ENCODE assay signal across 17 mouse cellular contexts in the genomic region with DNA sequence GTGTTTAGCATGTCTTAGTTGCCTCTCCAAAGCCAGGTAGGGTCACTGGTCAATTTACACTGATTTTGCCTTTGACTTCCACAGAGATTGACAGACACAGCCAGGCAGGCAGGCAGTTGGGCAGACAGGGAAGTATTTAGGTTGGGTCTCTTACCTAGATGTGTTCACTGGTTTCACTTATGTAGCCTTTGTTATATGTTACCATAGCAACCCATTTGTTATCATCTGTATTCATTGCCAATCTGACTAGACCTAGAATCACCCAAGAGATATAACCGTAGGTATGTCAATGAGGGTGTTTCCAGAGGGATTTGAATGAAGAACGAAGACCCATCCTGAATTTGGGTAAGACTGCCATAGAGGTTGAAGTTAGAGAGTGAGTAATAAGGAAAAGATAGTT.
"Had no signal": no experiment of that assay in that cellular context is flagged by ENCODE, and none has a peak within 500 bp of the region (broad histone marks: within the 10 kb centered on the region; RNA-seq: fewer than 3 reads in every experiment).

No protein-coding gene starts in this region.

- DNase-seq: kidney, adult 2 months; kidney, postnatal 25 days; layer of hippocampus, adult 9-11 months; liver, postnatal 0 days; lung, embryonic 14.5 days; right cerebral cortex, postnatal 4 days; thymus, adult 2 months; thymus, postnatal 14 days; thymus, postnatal 4 days had no signal

- H3K9ac ChIP-seq: liver, embryonic 14.5 days; liver, postnatal 0 days; lung, embryonic 14.5 days had no signal

- H3K4me3 ChIP-seq: layer of hippocampus, adult 2 months; left cerebral cortex, adult 2 months; myocyte had no signal

- H3K27ac ChIP-seq: kidney, postnatal 0 days; layer of hippocampus, adult 2 months; left cerebral cortex, adult 2 months; liver, embryonic 14.5 days; stomach, postnatal 0 days had no signal

- H3K4me2 ChIP-seq: lung, embryonic 14.5 days had no signal

- ATAC-seq: intestine, postnatal 0 days; liver, postnatal 0 days; lung, postnatal 0 days had no signal
